Mouse (Mus musculus) stomach, postnatal 0 days (tissue): ENCODE data around the gene Col1a2. TPM values are rescaled to one million over a fixed set of nuclear protein-coding genes. Genes with fewer than 3 reads are reported as not detected.

Experiments
- ATAC-seq: fragments of 200-750 bp; cut with Nextera tagmentation; 2 replicates; pipeline ENCODE4 v1.8.0; 2017; ENCODE audit not compliant: low FRiP score, low TSS enrichment
- DNase-seq: peaks from one replicate; pipeline ENCODE4 v3.0.0-alpha.2; 2016; ENCODE audit warnings: low spot score
- H3K27ac ChIP-seq: fragments of 300-500 bp; sonication (generic); replicated peaks from 2 replicates; pipeline ENCODE4 v1.5.1; 2014; ENCODE audit warnings: mild to moderate bottlenecking, control low read depth
- H3K27me3 ChIP-seq: fragments of 300-500 bp; sonication (generic); 2 replicates; pipeline ENCODE4 v1.6.1; 2014; ENCODE audit warnings: low read length; ENCODE audit not compliant: control insufficient read depth, insufficient read depth
- H3K36me3 ChIP-seq: fragments of 300-500 bp; sonication (generic); 2 replicates; pipeline ENCODE4 v1.6.1; 2014; ENCODE audit warnings: low read length, mixed read lengths; ENCODE audit not compliant: control insufficient read depth, insufficient read depth
- H3K4me1 ChIP-seq: fragments of 300-500 bp; sonication (generic); replicated peaks from 2 replicates; pipeline ENCODE4 v1.6.1; 2014; ENCODE audit warnings: antibody characterized with exemption; ENCODE audit not compliant: control insufficient read depth, insufficient read depth
- H3K4me2 ChIP-seq: fragments of 300-500 bp; sonication (generic); replicated peaks from 2 replicates; pipeline ENCODE4 v1.6.1; 2014; ENCODE audit warnings: low read depth, mild to moderate bottlenecking, control low read depth, moderate library complexity
- H3K4me3 ChIP-seq: fragments of 300-500 bp; sonication (generic); 2 replicates; pipeline ENCODE4 v1.5.1; 2014; ENCODE audit warnings: low read depth, low read length, control low read depth
- H3K9ac ChIP-seq: fragments of 300-500 bp; sonication (generic); 2 replicates; pipeline ENCODE4 v1.6.1; 2014; ENCODE audit warnings: mild to moderate bottlenecking, low read length, control low read depth, mixed read lengths
- H3K9me3 ChIP-seq: fragments of 300-500 bp; sonication (generic); 2 replicates; pipeline ENCODE4 v1.6.1; 2016; ENCODE audit warnings: low read length; ENCODE audit not compliant: control insufficient read depth
- CTCF ChIP-seq: IDR thresholded peaks from 2 replicates; pipeline ENCODE4 v1.5.1; 2016; ENCODE audit warnings: antibody characterized with exemption, low read depth, mild to moderate bottlenecking, moderate library complexity
- EP300 ChIP-seq: optimal IDR thresholded peaks from 2 replicates; pipeline ENCODE3; 2016; ENCODE audit warnings: antibody characterized with exemption
- WGBS: fragments of 180-500 bp; shearing (Covaris S2); extraction: QIAGEN DNeasy Blood & Tissue Kit; methylation state at CpG from one replicate; pipeline ENCODE4 v1.1.7; 2014; 5-methylcytosine and 5-hydroxymethylcytosine counted together
- polyA plus RNA-seq: library from polyadenylated mRNA; unstranded; fragments of >200 nt; fragmentation: Nextera tagmentation; extraction: Ambion mirVana; gene quantifications from 2 replicates; pipeline ENCODE4 v1.2.1, GENCODE M21; 2015

The Col1a2 gene
- polyA plus RNA-seq, 1 experiment from 2014 or later: 504 TPM

DNA sequence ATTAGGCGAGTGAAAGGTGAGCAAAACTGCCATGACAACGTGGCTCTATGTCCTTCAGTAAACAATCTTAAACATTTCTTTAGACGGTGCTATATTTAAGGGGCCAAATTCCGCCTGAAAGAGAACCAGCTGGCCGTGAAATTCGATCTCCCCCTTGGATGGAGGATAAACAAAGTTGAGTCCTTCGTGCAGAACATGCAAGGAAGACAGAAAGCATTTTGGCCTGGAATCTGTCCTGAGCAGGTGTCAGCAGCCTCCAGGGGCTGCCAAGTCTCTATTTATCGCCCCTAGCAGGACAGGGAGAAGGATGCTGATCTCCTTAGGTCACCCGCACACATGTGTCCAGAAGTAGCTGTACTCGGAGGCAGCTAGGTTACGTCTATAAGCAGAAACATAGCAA is 56.5 kb downstream of the Col1a2 start:
- peak; percentile 57; the same call in 1 of the 2 replicates for ATAC-seq
- H3K36me3 ChIP-seq: no peaks in the 10 kb centered on the region
- WGBS: 17% methylated on average over 11 of the region's 11 CpGs
- H3K9ac ChIP-seq: no peak overlapping the region
- H3K4me3 ChIP-seq: no peak overlapping the region
- H3K9me3 ChIP-seq: no peaks in the 10 kb centered on the region
- TF ChIP-seq EP300 (no peak), CTCF (no peak)
- peak; percentile 19 for DNase-seq
- no peaks in the 10 kb centered on the region; the same call in 1 of the 2 replicates for H3K4me1 ChIP-seq
- H3K4me2 ChIP-seq: no peak overlapping the region; the same call in 1 of the 2 replicates
- H3K27ac ChIP-seq: no peak overlapping the region
- no peaks in the 10 kb centered on the region for H3K27me3 ChIP-seq

DNA sequence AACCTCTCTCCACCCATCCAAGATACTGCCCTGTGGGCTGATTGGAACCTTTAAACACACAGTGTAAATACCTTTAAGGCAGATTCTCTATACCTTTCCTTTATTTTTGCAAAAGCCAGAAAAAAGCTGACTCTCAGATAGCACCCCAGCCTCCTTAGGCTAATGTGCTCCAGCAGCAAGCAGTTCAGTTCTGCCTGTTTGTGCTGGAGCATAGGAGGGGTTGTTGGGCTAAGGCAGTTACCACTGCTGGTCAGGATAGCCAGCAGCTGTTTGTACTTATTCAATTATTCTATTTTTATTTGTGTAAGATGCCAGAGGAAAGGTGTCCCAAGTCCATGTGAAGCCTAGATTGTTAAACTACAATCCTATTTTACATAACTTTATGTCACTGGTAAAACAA is 57.0 kb downstream of the Col1a2 start:
- no peak for ATAC-seq
- H3K9ac ChIP-seq: no peak overlapping the region
- no peak for TF ChIP-seq CTCF
- TF ChIP-seq EP300: no peak

DNA sequence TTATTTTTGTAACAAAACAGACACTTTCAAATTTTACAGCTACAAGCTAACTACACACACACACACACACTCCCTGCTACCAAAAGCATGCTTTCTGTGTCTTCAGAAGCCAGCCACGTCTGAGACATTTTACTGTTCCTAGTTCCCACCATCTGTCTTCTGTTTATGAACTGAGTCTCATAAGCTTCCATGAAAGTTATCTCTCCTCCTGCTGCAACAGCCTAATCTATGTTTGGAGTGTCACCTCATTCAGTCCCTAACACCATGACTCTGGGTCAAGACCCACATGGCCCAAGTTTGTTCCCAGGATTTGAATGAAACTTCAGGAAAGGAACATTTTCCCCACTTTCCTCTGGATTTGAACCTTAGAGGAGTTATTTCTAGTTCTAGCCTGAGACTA is 57.8 kb downstream of the Col1a2 start:
- no peak for ATAC-seq
- TF ChIP-seq CTCF (no peak), EP300 (no peak)
- H3K4me2 ChIP-seq: no peak overlapping the region
- no peaks in the 10 kb centered on the region; the same call in 1 of the 2 replicates for H3K4me1 ChIP-seq
- WGBS: 57% methylated on average over 1 of the region's 1 CpGs
- no peak for DNase-seq
- no peaks in the 10 kb centered on the region for H3K9me3 ChIP-seq
- H3K27me3 ChIP-seq: no peaks in the 10 kb centered on the region
- H3K36me3 ChIP-seq: no peaks in the 10 kb centered on the region
- no peak overlapping the region for H3K9ac ChIP-seq
- H3K27ac ChIP-seq: no peak overlapping the region
- no peak overlapping the region for H3K4me3 ChIP-seq

More for the DNA sequence above, 57.0 kb downstream of the Col1a2 start:
- H3K4me1 ChIP-seq: no peaks in the 10 kb centered on the region; the same call in 1 of the 2 replicates
- H3K27me3 ChIP-seq: no peaks in the 10 kb centered on the region
- H3K36me3 ChIP-seq: no peaks in the 10 kb centered on the region
- DNase-seq: no peak
- no peak overlapping the region; the same call in 1 of the 2 replicates for H3K4me2 ChIP-seq
- no peaks in the 10 kb centered on the region for H3K9me3 ChIP-seq
- no peak overlapping the region for H3K27ac ChIP-seq
- H3K4me3 ChIP-seq: no peak overlapping the region

DNA sequence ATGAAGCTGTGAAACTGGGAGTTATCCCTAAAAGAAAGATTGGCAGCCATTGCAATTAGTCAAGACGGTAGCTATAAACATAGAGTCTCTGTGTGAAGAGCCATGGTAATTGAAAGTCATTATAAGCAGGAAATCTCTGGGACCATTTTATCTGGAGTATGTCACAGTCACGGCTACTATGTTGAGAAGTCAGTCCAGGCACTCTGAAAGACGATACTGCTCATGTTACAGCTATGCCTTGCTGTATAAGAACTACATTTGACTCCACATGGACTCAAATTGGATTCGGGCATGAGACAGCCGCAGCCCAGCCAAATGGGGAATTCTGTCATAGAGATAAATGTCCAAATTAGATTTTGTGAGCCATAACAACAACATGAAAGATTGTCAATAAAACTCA is 58.9 kb downstream of the Col1a2 start:
- ATAC-seq (no peak), DNase-seq (no peak)
- Histone ChIP-seq H3K9me3 (no peaks in the 10 kb centered on the region), H3K9ac (no peak overlapping the region), H3K4me3 (no peak overlapping the region), H3K27me3 (no peaks in the 10 kb centered on the region), H3K4me2 (no peak overlapping the region), H3K4me1 (no peaks in the 10 kb centered on the region; the same call in 1 of the 2 replicates), H3K36me3 (no peaks in the 10 kb centered on the region), H3K27ac (no peak overlapping the region)
- TF ChIP-seq CTCF (no peak), EP300 (no peak)
- WGBS: 74% methylated on average over 5 of the region's 5 CpGs

DNA sequence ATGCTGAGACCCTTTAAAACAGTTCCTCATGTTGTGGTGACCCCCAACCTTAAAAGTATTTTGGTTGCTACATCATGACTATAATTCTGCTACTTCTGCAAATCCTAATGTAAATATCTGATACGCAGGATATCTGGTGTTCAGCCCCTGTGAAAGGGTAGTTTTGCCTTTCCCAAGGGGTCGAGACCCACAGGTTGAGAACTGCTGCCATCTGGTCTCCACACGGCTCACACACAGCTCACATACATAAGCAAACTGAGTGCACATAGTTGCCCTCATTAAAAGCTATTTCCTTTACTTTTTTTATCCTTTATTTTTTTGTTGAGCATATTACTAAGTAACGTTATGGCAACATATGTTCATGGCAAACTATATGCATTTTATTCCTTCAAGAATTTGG is 65.8 kb downstream of the Col1a2 start:
- Histone ChIP-seq H3K4me3 (no peak overlapping the region), H3K9me3 (no peaks in the 10 kb centered on the region), H3K27me3 (no peaks in the 10 kb centered on the region), H3K27ac (no peak overlapping the region), H3K36me3 (no peaks in the 10 kb centered on the region), H3K4me1 (no peaks in the 10 kb centered on the region), H3K9ac (no peak overlapping the region), H3K4me2 (no peak overlapping the region)
- ATAC-seq: no peak
- DNase-seq: no peak
- 45% methylated on average over 4 of the region's 4 CpGs for WGBS
- TF ChIP-seq EP300 (no peak), CTCF (no peak)

DNA sequence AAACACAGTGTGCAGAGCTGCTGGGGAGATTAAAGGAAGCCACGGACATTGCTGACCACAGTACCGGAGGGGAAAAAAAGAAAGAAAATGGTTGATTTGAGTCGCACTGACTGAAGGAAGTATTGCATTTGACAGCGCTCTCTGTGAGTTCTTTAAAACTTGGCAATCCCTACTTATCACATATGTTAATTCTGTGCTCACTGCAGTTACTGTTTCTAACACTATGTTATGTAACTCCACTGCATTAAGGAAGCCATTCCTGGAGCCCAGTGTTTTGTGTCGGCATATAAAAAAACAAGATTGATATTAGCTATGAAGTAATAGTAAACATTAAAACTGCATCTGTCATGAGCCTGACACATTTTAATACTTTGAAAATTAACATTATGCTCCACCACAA is 73.1 kb downstream of the Col1a2 start:
- no peaks in the 10 kb centered on the region for H3K4me1 ChIP-seq
- no peak overlapping the region for H3K4me3 ChIP-seq
- DNase-seq (no peak), ATAC-seq (no peak)
- no peak overlapping the region for H3K4me2 ChIP-seq
- H3K27me3 ChIP-seq: no peaks in the 10 kb centered on the region
- no peak for TF ChIP-seq EP300
- TF ChIP-seq CTCF: no peak
- WGBS: 37% methylated on average over 5 of the region's 5 CpGs
- no peaks in the 10 kb centered on the region for H3K9me3 ChIP-seq
- no peak overlapping the region for H3K27ac ChIP-seq
- H3K9ac ChIP-seq: no peak overlapping the region
- H3K36me3 ChIP-seq: no peaks in the 10 kb centered on the region
